Mouse (Mus musculus) heart, postnatal 0 days (tissue): ENCODE measurements around the gene Slc6a16.

Experiments
- CTCF ChIP-seq: IDR thresholded peaks from 2 replicates; pipeline ENCODE4 v1.5.1; 2016; ENCODE audit warnings: antibody characterized with exemption, control low read depth, low read depth
- EP300 ChIP-seq: IDR thresholded peaks from 2 replicates; pipeline ENCODE4 v1.6.1; 2016; ENCODE audit warnings: antibody characterized with exemption, low read depth

DNA sequence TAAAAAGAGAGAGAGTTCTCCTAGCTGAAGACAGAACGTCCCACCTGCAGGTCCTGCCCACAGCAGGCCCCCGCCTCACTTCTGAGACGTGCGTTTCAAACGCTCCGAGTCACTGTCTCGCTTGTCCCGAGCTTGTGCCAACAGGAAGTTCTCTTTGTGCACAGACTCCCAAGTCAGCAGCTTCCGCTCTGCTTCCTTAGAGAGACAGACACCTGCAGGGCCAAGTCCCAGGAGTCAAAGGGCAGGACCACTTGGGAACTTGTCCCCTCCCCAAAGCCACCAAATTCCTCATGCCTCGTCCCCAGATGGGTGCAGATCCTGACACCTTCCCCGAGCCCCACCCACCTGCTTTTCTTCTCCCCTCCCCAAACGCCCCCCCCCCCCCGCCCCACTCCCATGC is 64.0 kb downstream of the Slc6a16 start:
- no peak for TF ChIP-seq CTCF
- TF ChIP-seq EP300 = no peak
